Mouse (Mus musculus) urinary bladder, postnatal 14 days (tissue): Measurements from ENCODE around the gene Cenpm.

Experiments used
- DNase-seq: peaks from one replicate; pipeline ENCODE4 v3.0.0; 2021; ENCODE audit warnings: low spot score

Gene Cenpm

DNA sequence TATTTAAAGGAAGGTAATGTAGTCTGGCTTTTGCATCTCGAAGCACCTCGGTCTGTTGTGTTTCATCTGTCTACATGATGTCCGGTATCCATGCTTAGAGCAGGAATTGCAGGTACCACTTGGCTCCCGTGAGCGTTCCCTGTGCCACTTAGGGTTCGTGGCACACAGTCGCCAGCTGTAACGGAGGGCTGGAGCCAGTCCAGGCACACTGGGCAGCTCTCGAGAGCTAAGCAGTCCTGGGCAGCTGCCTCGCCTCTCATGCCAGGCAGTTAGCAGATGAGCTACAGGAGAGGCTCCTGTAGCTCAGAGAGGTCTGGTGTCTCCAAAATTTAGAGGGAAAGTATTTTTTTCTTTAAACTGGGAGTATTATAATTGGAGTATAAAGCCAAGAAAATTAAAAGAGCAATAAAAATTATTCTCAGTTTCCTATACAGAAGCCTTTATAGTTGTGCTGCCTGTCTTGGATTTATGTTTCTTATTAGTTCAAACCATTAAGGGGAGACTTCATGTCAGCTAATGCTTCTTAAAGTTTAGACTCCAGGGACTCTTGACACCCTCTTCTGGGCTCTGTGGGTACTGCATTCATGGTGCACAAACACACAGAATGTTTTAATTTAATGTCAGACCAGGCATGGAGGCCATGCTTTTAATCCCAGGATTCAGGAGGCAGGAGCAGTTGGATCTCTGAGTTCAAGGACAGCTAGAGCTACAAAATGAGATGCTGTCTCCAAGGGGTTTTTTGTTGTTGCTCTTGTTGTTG is 55.9 kb downstream of the Cenpm start:
- peak; percentile 35 for DNase-seq

DNA sequence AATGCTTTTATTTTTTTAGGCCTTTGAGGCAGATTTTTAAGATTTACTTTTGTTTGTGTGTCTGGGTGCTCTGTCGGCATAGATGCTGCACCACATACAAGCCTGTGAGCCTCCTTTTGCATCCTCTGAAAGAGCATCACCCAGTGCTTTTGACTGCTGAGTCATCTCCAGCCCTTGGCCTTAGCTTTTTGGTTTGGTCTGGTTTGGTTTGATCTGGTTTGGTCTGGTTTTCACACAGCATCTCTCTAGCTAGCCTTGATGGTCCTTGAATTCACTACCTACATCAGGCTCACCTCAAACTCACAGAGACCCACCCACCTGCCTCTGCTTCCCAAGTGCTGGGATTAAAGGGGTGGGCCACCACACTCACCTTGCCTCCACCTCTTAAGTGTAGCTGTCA is 56.6 kb downstream of the Cenpm start:
- no peak for DNase-seq

GRCm38 (mm10) chr15:82187401-82187800 is 57.1 kb downstream of the Cenpm start:
- DNase-seq = no peak

DNA sequence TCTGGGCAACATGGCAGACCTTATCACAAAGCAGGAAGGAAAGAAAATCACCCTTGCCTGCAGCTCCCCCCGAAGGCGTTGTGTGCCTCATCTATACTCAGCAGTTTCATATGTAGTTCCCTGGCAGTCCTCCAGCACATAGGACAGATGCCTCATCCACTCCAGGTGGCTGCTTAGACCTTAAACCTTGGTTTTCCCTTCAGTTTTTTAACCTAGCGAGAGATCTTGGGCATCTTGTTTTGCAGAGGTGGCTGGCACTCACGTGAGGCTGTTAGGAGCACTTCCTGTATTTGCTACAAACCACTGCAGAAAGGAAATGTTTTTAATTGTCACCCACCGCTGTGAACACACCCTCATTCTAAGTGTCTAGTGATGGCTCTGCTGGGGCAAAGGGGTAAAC is 57.6 kb downstream of the Cenpm start:
- no peak for DNase-seq

- DNase-seq = no peak
Measured at GRCm38 (mm10) chr15:82186131-82186530, 58.4 kb downstream of the Cenpm start.

GRCm38 (mm10) chr15:82185062-82185783 is 59.3 kb downstream of the Cenpm start:
- DNase-seq = no peak

DNA sequence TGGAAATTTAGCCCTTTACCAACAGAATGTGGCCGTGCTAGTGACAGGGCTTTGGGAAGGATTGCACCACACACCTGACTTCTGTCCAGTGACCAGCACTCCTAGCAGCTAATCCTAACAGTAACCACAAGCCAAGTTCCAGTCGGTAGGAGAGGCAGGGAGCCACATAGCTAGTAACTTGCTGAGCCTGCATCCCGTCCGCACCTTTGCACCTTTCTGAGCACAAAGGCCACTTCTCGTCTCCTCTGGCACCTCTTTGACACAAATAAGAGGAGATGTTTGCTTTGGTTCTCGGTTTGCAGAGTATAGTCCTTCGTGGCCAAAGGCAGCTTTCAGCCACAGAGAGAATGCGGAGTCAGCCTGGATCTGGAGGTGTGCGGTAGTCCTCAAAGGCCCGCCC is 59.9 kb downstream of the Cenpm start:
- DNase-seq = no peak

- no peak for DNase-seq
Measured at GRCm38 (mm10) chr15:82184183-82184582, 60.4 kb downstream of the Cenpm start.
